Mouse (Mus musculus) embryo, embryonic 10.5 days (tissue): ENCODE results near the gene Atxn1.

Experiments
- DNase-seq: peaks from one replicate; pipeline ENCODE4 v3.0.0-alpha.2; 2015; ENCODE audit warnings: low spot score

The Atxn1 gene

GRCm38 (mm10) chr13:45964853-45965593, at the start of gene Atxn1:
Gene Atxn1 (minus strand): TSS chr13:45965008.
- peak; percentile 82 for DNase-seq

GRCm38 (mm10) chr13:46011232-46011631, 46.4 kb upstream of the Atxn1 start:
- DNase-seq, result no peak

- no peak for DNase-seq
Measured at GRCm38 (mm10) chr13:46010075-46010474, 45.3 kb upstream of the Atxn1 start.

- DNase-seq, result peak; percentile 53
Measured at GRCm38 (mm10) chr13:46008831-46009666, 44.2 kb upstream of the Atxn1 start.

- peak; percentile 79 for DNase-seq
Measured at GRCm38 (mm10) chr13:46006211-46007102, 41.6 kb upstream of the Atxn1 start.

- DNase-seq, result no peak
Measured at GRCm38 (mm10) chr13:46005656-46006055, 40.8 kb upstream of the Atxn1 start.

GRCm38 (mm10) chr13:46001356-46001755, 36.5 kb upstream of the Atxn1 start:
- no peak for DNase-seq

- no peak for DNase-seq
Measured at GRCm38 (mm10) chr13:45992953-45993352, 28.1 kb upstream of the Atxn1 start.

- no peak for DNase-seq
Measured at GRCm38 (mm10) chr13:45990486-45990885, 25.7 kb upstream of the Atxn1 start.

GRCm38 (mm10) chr13:45979246-45979645, 14.4 kb upstream of the Atxn1 start:
- no peak for DNase-seq

GRCm38 (mm10) chr13:45976894-45977293, 12.1 kb upstream of the Atxn1 start:
- peak; percentile 88 for DNase-seq

GRCm38 (mm10) chr13:45974651-45975050, 9.8 kb upstream of the Atxn1 start:
- DNase-seq, result no peak

GRCm38 (mm10) chr13:45973972-45974490, 9.2 kb upstream of the Atxn1 start:
- DNase-seq, result no peak

- DNase-seq, result no peak
Measured at GRCm38 (mm10) chr13:45970920-45971536, 6.2 kb upstream of the Atxn1 start.

GRCm38 (mm10) chr13:45968206-45968605, 3.4 kb upstream of the Atxn1 start:
- DNase-seq, result no peak

- DNase-seq, result no peak
Measured at GRCm38 (mm10) chr13:45967371-45967770, 2.6 kb upstream of the Atxn1 start.

GRCm38 (mm10) chr13:45966586-45966985, 1.8 kb upstream of the Atxn1 start:
- peak; percentile 73 for DNase-seq

- DNase-seq, result peak; percentile 65
Measured at GRCm38 (mm10) chr13:45965594-45966432, 1.0 kb upstream of the Atxn1 start.

- peak; percentile 67 for DNase-seq
Measured at GRCm38 (mm10) chr13:45964331-45964852, 416 bp downstream of the Atxn1 start.
